Comparison of ENCODE assay signal across 8 mouse cellular contexts in genomic region chr12:111896908-111897661, GRCm38 (mm10). TPM values are rescaled to one million over a fixed set of nuclear protein-coding genes. Genes with fewer than 3 reads are reported as not detected.
DNase-seq lines count a peak whose midpoint lies in the region; ATAC-seq lines count a peak whose summit lies in the region.

No protein-coding gene starts in this region.

- H3K4me2 ChIP-seq in kidney, embryonic 14.5 days (replicated peaks; ENCODE audit: low read depth, low read length) = no peak overlapping the region

- 0 out of 2 replicates have a peak, but pooled peaks have one; percentile 49 for ATAC-seq in kidney, embryonic 14.5 days (ENCODE audit: low FRiP score, low TSS enrichment)
- peak; percentile 61 for ATAC-seq in megakaryocyte, adult 5-6 weeks (ENCODE audit: poor library complexity, severe bottlenecking)
- no peak for ATAC-seq in monocyte, adult 5-6 weeks (replicated peaks; ENCODE audit: insufficient number of reproducible peaks, low FRiP score, low TSS enrichment, poor library complexity, severe bottlenecking)

- no peaks in the 10 kb centered on the region for H3K27me3 ChIP-seq in kidney, embryonic 14.5 days (ENCODE audit: control insufficient read depth, insufficient read depth, low read length)

- H3K4me3 ChIP-seq in kidney, embryonic 14.5 days (ENCODE audit: low read length) = no peak overlapping the region

- H3K9ac ChIP-seq in kidney, embryonic 14.5 days (ENCODE audit: low read depth, low read length) = no peak overlapping the region

- H3K9me3 ChIP-seq in kidney, embryonic 14.5 days (ENCODE audit: control insufficient read depth, low read length) = no peaks in the 10 kb centered on the region

- H3K4me1 ChIP-seq in kidney, embryonic 14.5 days (ENCODE audit: control insufficient read depth, insufficient read depth, low read length) = peaks cover 10% of the 10 kb centered on the region; the same call in 1 of the 2 replicates

- DNase-seq in ovary, adult 18-20 months (ENCODE audit: low spot score) = peak; percentile 70
- no peak for DNase-seq in ovary, postnatal 10 days (ENCODE audit: low spot score)
- DNase-seq in heart, adult 18-20 months = peak; percentile 65 to 84
- DNase-seq in right cerebral cortex, adult 2 months (ENCODE audit: low spot score in 2 of 2) = no peak
- no peak for DNase-seq in cerebellum, postnatal 36 days

- 64% methylated on average over 7 of the region's 7 CpGs for WGBS in kidney, embryonic 14.5 days

- no peaks in the 10 kb centered on the region for H3K36me3 ChIP-seq in kidney, embryonic 14.5 days (ENCODE audit: control insufficient read depth, insufficient read depth, low read length)

- no peak overlapping the region; the same call in 1 of the 2 replicates for H3K27ac ChIP-seq in kidney, embryonic 14.5 days (ENCODE audit: low read depth, low read length)

RNA-seq across cellular contexts. Expression of gene Ppp1r13b, which starts 10.8 kb away (rescaled TPM):
- 10 to 100 TPM; 16.9 to 17.8 TPM for total RNA-seq in heart, adult 18-20 months (2021)
- polyA plus RNA-seq in kidney, embryonic 14.5 days (2014; fragmentation: Nextera tagmentation; extraction: Ambion mirVana) = 13.6 and 20.6 TPM in 2 replicates
- 3.8 and 6.9 TPM in 2 replicates for total RNA-seq in megakaryocyte, adult 5-6 weeks (2015)
- 2.8 and 3.3 TPM in 2 replicates for total RNA-seq in megakaryocyte, adult 5-6 weeks (2017)
- 9.8 to 19.1 TPM (median 12.6 TPM) in 3 replicates for total RNA-seq in monocyte, adult 5-6 weeks (2017)

Comparison
In these comparisons a context has a peak if more than half of its experiments do, and no peak if none do; other contexts are left out.
1. DNase-seq: peak in ovary, adult 18-20 months (single experiment) and heart, adult 18-20 months (2 of 2); none in ovary, postnatal 10 days (single experiment), right cerebral cortex, adult 2 months (0 of 2) and cerebellum, postnatal 36 days (0 of 2).